Mouse (Mus musculus): ENCODE data around the gene Pah. TPM values are rescaled to one million over a fixed set of nuclear protein-coding genes. Genes with fewer than 3 reads are reported as not detected.

The Pah gene
- total and polyA plus RNA-seq, 2 experiments from 2014 or later: not detected

DNA sequence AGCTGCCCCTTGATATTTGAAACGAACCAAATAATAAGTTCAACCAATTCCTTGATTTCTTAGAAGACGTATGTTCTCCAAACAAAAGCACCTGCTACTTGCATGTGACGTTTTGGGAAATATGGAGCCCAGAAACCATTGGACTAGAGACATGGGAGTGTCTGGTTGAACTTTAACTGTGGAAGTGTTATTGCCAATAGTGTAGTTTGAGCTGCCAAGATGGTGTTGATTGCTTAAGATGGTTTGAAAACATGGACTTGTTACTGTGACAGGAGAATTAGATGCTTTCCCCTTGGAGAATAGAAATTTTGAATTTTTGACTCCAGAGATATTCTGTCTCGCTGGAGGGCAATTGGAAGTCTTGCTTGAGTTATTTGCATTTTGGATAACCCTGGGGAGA, 50.9 kb downstream of the Pah start:
- no peak for ATAC-seq (ENCODE audit: insufficient read depth, low read depth)

DNA sequence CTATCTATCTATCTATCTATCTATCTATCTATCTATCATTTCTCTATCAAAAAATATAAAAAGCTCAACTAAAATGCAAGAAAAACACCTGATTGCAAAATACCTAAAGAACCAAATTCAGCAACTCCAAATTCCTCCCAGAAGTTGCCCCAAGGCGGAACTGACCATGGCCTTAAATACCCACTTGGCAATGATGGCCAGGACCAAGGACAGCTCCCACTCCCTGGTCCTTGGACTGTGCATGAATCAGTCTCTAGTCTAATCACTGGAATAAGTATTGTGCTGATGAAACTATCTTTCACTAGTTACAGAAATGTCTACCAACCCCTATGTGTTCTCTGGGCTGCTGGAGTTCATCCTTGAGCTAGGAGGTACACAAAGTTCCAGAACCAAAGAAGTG, 65.1 kb downstream of the Pah start:
- H3K27me3 ChIP-seq (ENCODE audit: control insufficient read depth, insufficient read depth, low read length): no peaks in the 10 kb centered on the region
- no peak overlapping the region for H3K27ac ChIP-seq (ENCODE audit: low read depth)
- no peak overlapping the region for H3K9ac ChIP-seq (replicated peaks; ENCODE audit: low read depth, low read length)
- no peaks in the 10 kb centered on the region for H3K9me3 ChIP-seq (replicated peaks; ENCODE audit: control insufficient read depth, low read length)
- ATAC-seq (ENCODE audit: insufficient read depth, low read depth) (no peak), DNase-seq (ENCODE audit: low spot score) (no peak)
- TF ChIP-seq EP300 (IDR thresholded peaks at IDR 0.05; ENCODE audit: low read depth) (no peak), CTCF (IDR thresholded peaks at IDR 0.05; ENCODE audit: low read depth) (no peak)
- WGBS: 62% methylated on average over 1 of the region's 1 CpGs
- no peaks in the 10 kb centered on the region for H3K36me3 ChIP-seq (replicated peaks; ENCODE audit: control insufficient read depth, insufficient read depth, low read length)
- no peaks in the 10 kb centered on the region for H3K4me1 ChIP-seq (ENCODE audit: control insufficient read depth, insufficient read depth)
- H3K4me3 ChIP-seq (ENCODE audit: low read depth, low read length): no peak overlapping the region
- no peak overlapping the region for H3K4me2 ChIP-seq (ENCODE audit: low read depth, low read length)

More for the DNA sequence above, 50.9 kb downstream of the Pah start:
- Histone ChIP-seq H3K4me2 (ENCODE audit: low read depth, low read length) (no peak overlapping the region), H3K27ac (ENCODE audit: low read depth) (no peak overlapping the region), H3K4me1 (ENCODE audit: control insufficient read depth, insufficient read depth) (no peaks in the 10 kb centered on the region), H3K9me3 (replicated peaks; ENCODE audit: control insufficient read depth, low read length) (no peaks in the 10 kb centered on the region), H3K36me3 (replicated peaks; ENCODE audit: control insufficient read depth, insufficient read depth, low read length) (no peaks in the 10 kb centered on the region), H3K9ac (replicated peaks; ENCODE audit: low read depth, low read length) (no peak overlapping the region), H3K27me3 (ENCODE audit: control insufficient read depth, insufficient read depth, low read length) (no peaks in the 10 kb centered on the region), H3K4me3 (ENCODE audit: low read depth, low read length) (no peak overlapping the region)
- WGBS: 70% methylated on average over 4 of the region's 4 CpGs
- no peak for DNase-seq (ENCODE audit: low spot score)
- TF ChIP-seq EP300 (IDR thresholded peaks at IDR 0.05; ENCODE audit: low read depth) (no peak), CTCF (IDR thresholded peaks at IDR 0.05; ENCODE audit: low read depth) (no peak)

DNA sequence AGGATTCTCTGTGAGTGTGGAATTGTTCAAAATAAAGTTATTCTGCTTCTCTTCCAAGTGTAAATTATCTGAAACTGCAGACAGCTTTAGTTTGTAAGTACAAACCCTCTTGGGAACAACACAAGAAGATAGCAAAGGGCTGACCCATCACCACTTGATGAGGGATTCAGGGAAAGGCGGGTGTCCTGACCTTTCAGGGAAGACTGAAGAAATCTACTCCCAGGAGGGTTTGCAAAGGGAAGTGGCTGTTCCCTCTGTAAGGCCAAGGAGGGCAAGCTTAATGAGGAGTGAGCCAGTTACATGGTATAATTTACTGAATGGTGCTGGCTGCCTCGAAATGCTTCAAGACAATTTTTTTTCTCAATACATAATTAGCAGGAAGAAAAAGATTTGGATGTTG, 72.3 kb downstream of the Pah start:
- no peaks in the 10 kb centered on the region for H3K4me1 ChIP-seq (ENCODE audit: control insufficient read depth, insufficient read depth)
- ATAC-seq (ENCODE audit: insufficient read depth, low read depth) (no peak), DNase-seq (ENCODE audit: low spot score) (no peak)
- H3K27ac ChIP-seq (ENCODE audit: low read depth): no peak overlapping the region
- H3K9ac ChIP-seq (replicated peaks; ENCODE audit: low read depth, low read length): no peak overlapping the region
- H3K4me3 ChIP-seq (ENCODE audit: low read depth, low read length): no peak overlapping the region
- H3K27me3 ChIP-seq (ENCODE audit: control insufficient read depth, insufficient read depth, low read length): no peaks in the 10 kb centered on the region
- no peak overlapping the region for H3K4me2 ChIP-seq (ENCODE audit: low read depth, low read length)
- TF ChIP-seq EP300 (IDR thresholded peaks at IDR 0.05; ENCODE audit: low read depth) (no peak), CTCF (IDR thresholded peaks at IDR 0.05; ENCODE audit: low read depth) (no peak)
- 35% methylated on average over 2 of the region's 2 CpGs for WGBS
- no peaks in the 10 kb centered on the region for H3K36me3 ChIP-seq (replicated peaks; ENCODE audit: control insufficient read depth, insufficient read depth, low read length)
- H3K9me3 ChIP-seq (replicated peaks; ENCODE audit: control insufficient read depth, low read length): no peaks in the 10 kb centered on the region

DNA sequence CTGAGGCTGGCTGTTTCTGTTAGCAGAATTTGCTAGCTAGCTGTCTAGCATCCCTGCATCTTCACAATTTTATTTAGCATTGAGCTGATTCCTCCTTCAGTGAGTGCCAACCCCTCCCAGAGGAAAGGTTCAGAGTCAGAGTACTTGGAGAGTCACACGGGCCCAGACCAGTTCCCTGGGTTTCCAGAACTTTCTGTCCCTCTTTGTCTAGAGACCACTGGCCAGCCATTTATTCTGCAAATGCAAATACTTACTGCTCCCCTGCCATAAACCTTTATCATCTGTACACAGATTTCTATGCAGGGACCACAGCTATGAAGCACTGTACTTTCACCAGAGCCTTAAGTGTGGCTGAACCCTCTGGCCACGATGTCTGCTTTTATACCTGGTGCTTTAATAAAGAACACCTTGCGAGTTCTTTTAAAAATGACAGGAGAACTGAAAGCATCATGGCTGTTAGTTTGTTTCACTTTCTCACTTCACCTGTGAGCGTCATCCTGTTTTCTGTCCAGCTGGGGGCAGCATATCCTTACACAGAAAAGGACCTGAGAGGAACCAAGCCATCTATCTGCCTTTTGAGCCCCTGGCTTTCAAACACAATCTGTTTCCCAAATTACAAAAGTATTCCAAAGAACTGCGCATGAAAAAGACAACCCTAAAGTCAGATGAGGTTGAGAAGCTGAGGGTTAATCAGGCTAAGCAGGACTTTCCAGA, 74.9 kb downstream of the Pah start:
- Histone ChIP-seq H3K4me2 (ENCODE audit: low read depth, low read length) (no peak overlapping the region), H3K27ac (ENCODE audit: low read depth) (no peak overlapping the region), H3K36me3 (replicated peaks; ENCODE audit: control insufficient read depth, insufficient read depth, low read length) (no peaks in the 10 kb centered on the region), H3K9ac (replicated peaks; ENCODE audit: low read depth, low read length) (no peak overlapping the region), H3K4me1 (ENCODE audit: control insufficient read depth, insufficient read depth) (no peaks in the 10 kb centered on the region), H3K27me3 (ENCODE audit: control insufficient read depth, insufficient read depth, low read length) (no peaks in the 10 kb centered on the region), H3K4me3 (ENCODE audit: low read depth, low read length) (no peak overlapping the region), H3K9me3 (replicated peaks; ENCODE audit: control insufficient read depth, low read length) (no peaks in the 10 kb centered on the region)
- peak; percentile 19 for DNase-seq (ENCODE audit: low spot score)
- 32% methylated on average over 5 of the region's 5 CpGs for WGBS
- TF ChIP-seq EP300 (IDR thresholded peaks at IDR 0.05; ENCODE audit: low read depth) (no peak), CTCF (IDR thresholded peaks at IDR 0.05; ENCODE audit: low read depth) (peak; percentile 77)
- no peak for ATAC-seq (ENCODE audit: insufficient read depth, low read depth)

DNA sequence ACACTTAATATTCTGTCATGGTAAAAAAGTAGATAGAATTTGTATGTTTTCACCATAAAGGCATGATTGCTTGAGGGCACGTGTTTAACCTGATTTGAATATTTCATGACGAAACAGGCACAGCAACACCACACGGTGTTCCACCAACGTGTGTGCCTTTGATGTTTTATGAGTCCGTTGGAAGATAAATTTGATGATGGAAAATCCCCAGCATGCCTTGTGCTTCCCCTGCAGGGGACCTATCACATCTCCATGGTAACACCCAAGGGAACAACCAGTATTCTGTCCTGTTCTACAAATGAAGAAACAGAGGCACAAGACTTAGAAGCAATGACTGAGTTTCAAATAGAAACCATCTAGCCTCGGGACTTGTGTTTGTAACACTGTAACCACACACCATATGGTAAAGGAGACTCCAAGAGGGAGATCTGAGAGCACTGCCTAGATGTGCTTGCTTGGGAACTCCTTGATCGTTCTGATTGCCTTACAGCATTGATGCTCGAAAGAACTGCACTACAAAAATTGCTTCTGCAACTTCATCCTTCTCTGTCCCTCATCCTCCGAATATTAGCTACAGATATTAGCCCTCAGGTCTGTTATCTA, 75.6 kb downstream of the Pah start:
- no peak overlapping the region for H3K27ac ChIP-seq (ENCODE audit: low read depth)
- DNase-seq (ENCODE audit: low spot score) (no peak), ATAC-seq (ENCODE audit: insufficient read depth, low read depth) (no peak)
- H3K27me3 ChIP-seq (ENCODE audit: control insufficient read depth, insufficient read depth, low read length): no peaks in the 10 kb centered on the region
- no peaks in the 10 kb centered on the region for H3K36me3 ChIP-seq (replicated peaks; ENCODE audit: control insufficient read depth, insufficient read depth, low read length)
- no peaks in the 10 kb centered on the region for H3K4me1 ChIP-seq (ENCODE audit: control insufficient read depth, insufficient read depth)
- H3K9ac ChIP-seq (replicated peaks; ENCODE audit: low read depth, low read length): no peak overlapping the region
- TF ChIP-seq EP300 (IDR thresholded peaks at IDR 0.05; ENCODE audit: low read depth): no peak
- TF ChIP-seq CTCF (IDR thresholded peaks at IDR 0.05; ENCODE audit: low read depth): no peak
- H3K4me3 ChIP-seq (ENCODE audit: low read depth, low read length): no peak overlapping the region
- H3K4me2 ChIP-seq (ENCODE audit: low read depth, low read length): no peak overlapping the region
- H3K9me3 ChIP-seq (replicated peaks; ENCODE audit: control insufficient read depth, low read length): no peaks in the 10 kb centered on the region
- 59% methylated on average over 9 of the region's 9 CpGs for WGBS

Measured in heart, postnatal 0 days (tissue).